Mouse (Mus musculus): ENCODE measurements around the gene Tmem214.

- no peak for TF ChIP-seq CTCF (IDR thresholded peaks at IDR 0.05; ENCODE audit: borderline replicate concordance, control insufficient read depth, extremely low read depth, insufficient read depth, low read length, poor library complexity)
- 0 out of 2 replicates have a peak, but pooled peaks have one; percentile 23 for TF ChIP-seq POLR2A (IDR thresholded peaks at IDR 0.05; ENCODE audit: control insufficient read depth, extremely low read depth, insufficient read depth, low read length, poor library complexity)
Measured at GRCm38 (mm10) chr5:30914101-30914635, 46.4 kb downstream of the Tmem214 start.
